36 mouse cellular contexts compared by ENCODE assay signal in genomic region chr7:107602913-107603312, GRCm38 (mm10). TPM values are rescaled to one million over a fixed set of nuclear protein-coding genes. Genes with fewer than 3 reads are reported as not detected.
A peak's percentile ranks its signal among the peaks of the same experiment; 100 is the strongest.
DNase-seq lines count a peak whose midpoint lies in the region; ATAC-seq lines count a peak whose summit lies in the region.
"Had no signal": no experiment of that assay in that cellular context is flagged by ENCODE, and none has a peak within 500 bp of the region (broad histone marks: within the 10 kb centered on the region; RNA-seq: fewer than 3 reads in every experiment).

No protein-coding gene starts in this region.

- no peak overlapping the region for H3K4me2 ChIP-seq in kidney, embryonic 14.5 days (replicated peaks; ENCODE audit: low read depth, low read length)
- H3K4me2 ChIP-seq: liver, embryonic 12.5 days; midbrain, embryonic 11.5 days; stomach, embryonic 15.5 days had no signal

- peak; percentile 9 for DNase-seq in embryo, embryonic 10 days (ENCODE audit: low spot score)
- DNase-seq in embryo, embryonic 10.5 days (ENCODE audit: low spot score) = no peak
- DNase-seq in kidney, postnatal 25 days = no peak
- DNase-seq in Muller cell, postnatal 12 days (ENCODE audit: inconsistent ontology term) = peak; percentile 36
- DNase-seq in retina, embryonic 14.5 days (ENCODE audit: low spot score) = peak; percentile 16
- DNase-seq in layer of hippocampus, postnatal 25 days (ENCODE audit: extremely low spot score in 1 of 2, low spot score in 1 of 2) = no peak
- DNase-seq: adrenal gland, postnatal 10 days; cerebellum, adult 8-10 months; cerebellum, postnatal 25 days; gastrocnemius, postnatal 36 days; heart, postnatal 14 days; left cerebral cortex, postnatal 4 days; liver, postnatal 0 days; right cerebral cortex, postnatal 25 days; thymus, postnatal 14 days had no signal

- no peaks in the 10 kb centered on the region for H3K9me3 ChIP-seq in kidney, embryonic 14.5 days (ENCODE audit: control insufficient read depth, low read length)
- H3K9me3 ChIP-seq: hindbrain, embryonic 10.5 days; liver, embryonic 12.5 days; stomach, embryonic 15.5 days had no signal

- 35% methylated on average over 6 of the region's 6 CpGs for WGBS in kidney, embryonic 14.5 days

- peak; percentile 79 for ATAC-seq in kidney, embryonic 14.5 days (ENCODE audit: low FRiP score, low TSS enrichment)
- ATAC-seq: forebrain, embryonic 14.5 days; hindbrain, embryonic 16.5 days; liver, embryonic 12.5 days; liver, postnatal 0 days had no signal

- H3K9ac ChIP-seq in kidney, embryonic 14.5 days (ENCODE audit: low read depth, low read length) = no peak overlapping the region
- H3K9ac ChIP-seq: liver, embryonic 12.5 days; liver, postnatal 0 days; stomach, embryonic 15.5 days had no signal

- no peak overlapping the region for H3K4me3 ChIP-seq in kidney, embryonic 14.5 days (ENCODE audit: low read length)
- H3K4me3 ChIP-seq: hindbrain, embryonic 10.5 days; liver, embryonic 12.5 days; stomach, embryonic 15.5 days had no signal

- H3K27me3 ChIP-seq in kidney, embryonic 14.5 days (ENCODE audit: control insufficient read depth, insufficient read depth, low read length) = no peaks in the 10 kb centered on the region
- H3K27me3 ChIP-seq: CH12.LX; liver, embryonic 12.5 days; stomach, embryonic 15.5 days had no signal

- H3K4me1 ChIP-seq in kidney, embryonic 14.5 days (ENCODE audit: control insufficient read depth, insufficient read depth, low read length) = no peaks in the 10 kb centered on the region
- H3K4me1 ChIP-seq: liver, embryonic 12.5 days; stomach, embryonic 15.5 days had no signal

- H3K36me3 ChIP-seq in kidney, embryonic 14.5 days (ENCODE audit: control insufficient read depth, insufficient read depth, low read length) = no peaks in the 10 kb centered on the region
- H3K36me3 ChIP-seq: hindbrain, embryonic 10.5 days; liver, embryonic 12.5 days; stomach, embryonic 15.5 days had no signal

- H3K27ac ChIP-seq in kidney, embryonic 14.5 days (ENCODE audit: low read depth, low read length) = no peak overlapping the region
- H3K27ac ChIP-seq: hindbrain, embryonic 10.5 days; liver, embryonic 12.5 days; stomach, embryonic 15.5 days had no signal

RNA-seq across cellular contexts. Expression of gene Ppfibp2, which starts 7.9 kb away (rescaled TPM):
- polyA plus RNA-seq in kidney, embryonic 14.5 days (2014; fragmentation: Nextera tagmentation; extraction: Ambion mirVana) = 4.4 and 5.9 TPM in 2 replicates
- 1 to 10 TPM; 6.0 TPM for total RNA-seq in layer of hippocampus, postnatal 25 days (2021)

RNA-seq across cellular contexts. Expression of gene 5330417H12Rik, which starts 22.0 kb away (rescaled TPM):
- polyA plus RNA-seq in kidney, embryonic 14.5 days (2014; fragmentation: Nextera tagmentation; extraction: Ambion mirVana) = not detected in 2 replicates
- total RNA-seq in layer of hippocampus, postnatal 25 days (2021) = not detected
- total RNA-seq: adrenal gland, postnatal 10 days; CH12.LX; ES-E14; gastrocnemius, postnatal 36 days; heart, adult 8-10 months; heart, postnatal 14 days; layer of hippocampus, adult 18-20 months; layer of hippocampus, postnatal 14 days; left cerebral cortex, postnatal 4 days; megakaryocyte, adult 5-6 weeks had no signal
- polyA plus RNA-seq: C2C12; forebrain, embryonic 14.5 days; heart, embryonic 14.5 days; hindbrain, embryonic 10.5 days; hindbrain, embryonic 16.5 days; intestine, embryonic 14.5 days; limb, embryonic 14.5 days; liver, embryonic 12.5 days; liver, postnatal 0 days; lung, embryonic 16.5 days; midbrain, embryonic 11.5 days; midbrain, embryonic 16.5 days; neural tube, embryonic 11.5 days; stomach, embryonic 15.5 days; urinary bladder, adult 2 months had no signal

RNA-seq across cellular contexts. Expression of gene Olfml1, which starts 35.7 kb away (rescaled TPM):
- polyA plus RNA-seq in kidney, embryonic 14.5 days (2014; fragmentation: Nextera tagmentation; extraction: Ambion mirVana) = 17.5 and 24.8 TPM in 2 replicates
- total RNA-seq in layer of hippocampus, postnatal 25 days (2021) = 10 to 100 TPM; 10.0 to 11.5 TPM
- total RNA-seq: CH12.LX; megakaryocyte, adult 5-6 weeks had no signal
- polyA plus RNA-seq: C2C12 had no signal

Comparison
In these comparisons a context has a peak if more than half of its experiments do, and no peak if none do; other contexts are left out.
1. DNase-seq: peak in embryo, embryonic 10 days (single experiment), Muller cell, postnatal 12 days (single experiment) and retina, embryonic 14.5 days (single experiment); none in embryo, embryonic 10.5 days (single experiment), kidney, postnatal 25 days (0 of 2) and layer of hippocampus, postnatal 25 days (0 of 2).